Mouse (Mus musculus) cerebellum, adult 9-11 months (tissue): ENCODE results near the gene Tax1bp1.
A peak's percentile ranks its signal among the peaks of the same experiment; 100 is the strongest.
"Not testable (repeated sequence)": the region's sequence is repeated elsewhere in the genome, so short reads cannot be mapped to it uniquely, and the experiment has no call there.

Experiments
- DNase-seq: peaks from one replicate; pipeline ENCODE4 v3.0.0; 2022

Tax1bp1 gene

DNA sequence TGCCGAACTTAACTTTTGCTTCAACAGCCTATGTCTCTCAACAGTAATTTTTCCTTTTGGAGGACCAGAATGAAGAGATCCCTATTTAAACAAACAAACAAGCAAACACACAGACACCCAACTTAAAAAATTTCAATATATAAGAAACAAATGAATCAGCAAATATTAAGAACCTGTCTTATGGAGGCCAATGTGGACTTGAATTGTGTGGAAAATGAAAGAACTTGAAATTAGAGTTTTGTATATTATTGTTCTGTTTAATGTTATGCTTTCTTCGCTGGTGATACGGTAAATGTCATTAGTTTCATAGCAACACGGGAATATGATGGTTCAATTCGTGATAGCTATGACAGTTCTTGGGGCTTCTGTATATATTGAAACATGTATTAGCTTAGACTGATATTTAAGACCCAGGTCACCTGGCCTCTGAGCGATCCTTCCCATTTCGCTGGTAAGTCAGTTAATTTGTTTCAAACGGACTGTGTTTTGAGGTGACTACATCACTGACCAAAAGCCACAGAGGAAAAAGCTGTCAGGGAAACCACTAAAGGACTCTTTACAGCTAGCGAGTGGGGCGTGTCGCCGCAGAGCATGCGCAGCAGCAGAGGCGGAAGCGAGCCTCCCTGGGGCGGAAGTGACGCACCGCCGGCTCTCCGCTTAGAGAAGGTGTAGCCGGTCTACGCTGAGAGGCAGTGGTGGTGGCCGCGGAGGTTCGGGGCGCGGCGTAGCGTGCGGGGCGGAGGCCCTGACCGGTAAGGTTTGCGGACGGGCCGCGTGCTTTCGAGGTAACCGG is at the start of gene Tax1bp1:
TSS of gene Tax1bp1 (plus strand) at position 626 of the 793 bp plus-strand sequence.
- peak; percentile 93 for DNase-seq

DNA sequence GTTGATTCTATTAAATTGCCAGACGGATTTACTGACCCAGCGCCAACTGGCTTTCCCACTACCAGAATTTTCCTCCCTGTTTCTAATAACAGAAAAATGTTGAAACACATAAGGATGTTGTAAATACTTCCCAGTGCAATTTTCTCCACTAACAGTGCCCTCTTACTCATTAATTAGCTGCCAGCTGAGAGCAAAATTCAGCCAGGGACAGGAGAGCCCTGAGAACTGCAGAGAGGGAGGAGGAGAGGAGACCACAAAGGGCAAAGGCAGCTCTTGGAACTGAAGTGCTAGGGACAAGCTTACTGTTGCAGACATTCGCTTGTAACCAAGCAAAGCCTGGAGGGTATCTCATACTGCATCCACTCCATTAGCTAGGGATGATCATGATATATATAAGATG is 45.9 kb upstream of the Tax1bp1 start:
- DNase-seq, result no peak

- DNase-seq, result not testable (repeated sequence)
Measured at GRCm38 (mm10) chr6:52669878-52670277, 43.7 kb upstream of the Tax1bp1 start.

DNA sequence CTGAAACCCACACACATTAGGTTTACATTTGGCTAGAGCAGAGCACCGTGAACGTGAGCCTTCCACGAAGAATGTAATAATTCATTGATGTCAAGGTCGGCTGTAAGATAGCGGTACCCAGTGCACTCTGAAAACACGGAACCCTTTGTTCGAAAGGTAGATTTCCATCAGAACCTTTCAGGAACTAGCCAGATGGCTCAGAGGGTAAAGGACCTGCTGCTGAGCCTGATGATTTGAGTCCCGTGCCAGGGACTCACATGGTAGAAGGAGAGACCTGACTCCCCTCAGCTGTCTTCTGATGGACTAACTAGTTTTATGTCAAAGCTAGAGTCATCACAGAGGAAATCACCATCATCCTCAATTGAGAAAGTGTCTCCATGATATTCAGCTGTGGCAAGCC is 41.7 kb upstream of the Tax1bp1 start:
- no peak for DNase-seq

GRCm38 (mm10) chr6:52672539-52672938 is 41.0 kb upstream of the Tax1bp1 start:
- no peak for DNase-seq

GRCm38 (mm10) chr6:52673706-52674105 is 39.8 kb upstream of the Tax1bp1 start:
- no peak for DNase-seq

DNA sequence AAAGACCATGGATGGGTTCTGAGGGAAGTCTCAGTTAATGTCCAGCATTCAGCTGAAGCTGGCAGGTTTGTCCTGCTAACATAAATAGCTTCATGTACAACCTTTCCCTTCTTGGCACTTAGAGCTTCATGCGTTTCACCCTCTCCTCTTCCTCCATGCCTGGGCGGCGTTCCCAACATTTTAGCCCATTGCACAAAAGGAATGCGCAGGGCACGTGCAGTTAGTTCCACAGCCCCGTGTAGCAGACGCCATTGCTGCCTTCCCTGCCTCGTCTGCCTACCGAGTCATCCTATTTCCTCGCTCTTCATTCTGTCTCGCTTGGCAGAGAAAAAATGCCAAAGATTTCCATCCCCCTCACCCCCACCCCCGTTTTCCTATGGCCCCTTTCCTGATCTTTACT is 39.0 kb upstream of the Tax1bp1 start:
- DNase-seq, result no peak

- no peak for DNase-seq
Measured at GRCm38 (mm10) chr6:52675222-52675921, 38.2 kb upstream of the Tax1bp1 start.

DNA sequence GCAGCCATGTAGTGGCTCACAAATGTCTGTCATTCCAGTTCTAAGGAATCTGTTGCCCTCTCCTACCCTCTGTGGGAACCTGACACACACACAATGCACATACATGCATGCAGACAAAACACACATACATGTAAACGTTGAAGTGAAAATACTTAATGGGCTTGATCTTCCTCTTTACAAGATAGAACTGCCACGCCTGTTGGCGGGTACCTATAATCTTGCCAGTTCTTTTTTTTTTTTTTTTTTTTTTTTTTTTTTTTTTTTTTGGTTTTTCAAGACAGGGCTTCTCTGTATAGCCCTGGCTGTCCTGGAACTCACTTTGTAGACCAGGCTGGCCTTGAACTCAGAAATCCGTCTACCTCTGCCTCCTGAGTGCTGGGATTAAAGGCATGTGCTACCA is 36.0 kb upstream of the Tax1bp1 start:
- DNase-seq, result not testable (repeated sequence)

GRCm38 (mm10) chr6:52679565-52679964 is 34.0 kb upstream of the Tax1bp1 start:
- no peak for DNase-seq

DNA sequence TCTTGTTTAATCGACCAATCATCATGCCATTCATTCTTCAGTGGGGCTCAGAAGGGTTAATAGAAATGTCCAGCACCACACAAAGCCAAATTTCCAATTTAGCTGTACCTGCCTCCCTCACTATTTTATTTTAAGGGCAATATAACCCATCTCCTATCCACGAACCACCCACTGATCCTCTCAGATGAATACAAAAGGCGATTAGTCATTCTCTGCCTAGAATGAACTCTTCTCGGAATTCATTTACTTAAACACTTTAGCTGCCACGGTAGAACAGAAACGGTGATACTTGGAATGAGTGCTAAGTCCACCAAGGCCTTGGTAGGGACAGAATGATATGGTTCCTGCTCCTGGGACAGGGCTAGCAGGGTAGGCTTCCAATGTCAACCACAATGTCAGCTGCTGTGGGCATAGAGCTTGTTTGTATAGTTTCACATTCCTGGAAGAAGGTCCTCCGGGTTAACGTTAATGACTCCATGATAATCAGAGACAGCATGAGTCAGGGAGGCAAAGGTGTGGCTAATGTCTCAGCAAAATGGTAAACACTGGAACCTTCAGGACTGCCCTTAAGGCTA is 33.0 kb upstream of the Tax1bp1 start:
- no peak for DNase-seq

- DNase-seq, result no peak
Measured at GRCm38 (mm10) chr6:52681847-52682485, 31.6 kb upstream of the Tax1bp1 start.

GRCm38 (mm10) chr6:52682607-52683006 is 30.9 kb upstream of the Tax1bp1 start:
- no peak for DNase-seq

GRCm38 (mm10) chr6:52686901-52687500 is 26.5 kb upstream of the Tax1bp1 start:
- DNase-seq, result no peak

DNA sequence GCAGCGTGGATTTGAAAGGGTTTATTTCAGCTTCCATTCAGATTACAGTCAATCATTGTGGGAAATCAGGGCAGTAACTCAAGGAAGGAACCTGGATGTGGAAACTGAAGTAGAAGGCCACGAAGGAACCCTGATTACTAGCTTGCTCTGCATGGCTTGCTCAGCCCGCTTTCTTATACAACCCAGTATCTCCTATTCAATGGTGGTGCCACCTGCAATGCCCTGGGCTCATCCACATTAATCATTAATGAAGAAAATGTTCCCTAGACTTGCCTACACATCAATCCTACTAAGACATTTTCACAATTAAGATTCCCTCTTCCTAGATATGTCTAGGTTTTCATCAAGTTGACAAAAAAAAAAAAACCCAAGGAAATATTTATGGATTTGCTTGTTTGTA is 23.2 kb upstream of the Tax1bp1 start:
- DNase-seq, result no peak

GRCm38 (mm10) chr6:52691800-52692199 is 21.7 kb upstream of the Tax1bp1 start:
- DNase-seq, result no peak

DNA sequence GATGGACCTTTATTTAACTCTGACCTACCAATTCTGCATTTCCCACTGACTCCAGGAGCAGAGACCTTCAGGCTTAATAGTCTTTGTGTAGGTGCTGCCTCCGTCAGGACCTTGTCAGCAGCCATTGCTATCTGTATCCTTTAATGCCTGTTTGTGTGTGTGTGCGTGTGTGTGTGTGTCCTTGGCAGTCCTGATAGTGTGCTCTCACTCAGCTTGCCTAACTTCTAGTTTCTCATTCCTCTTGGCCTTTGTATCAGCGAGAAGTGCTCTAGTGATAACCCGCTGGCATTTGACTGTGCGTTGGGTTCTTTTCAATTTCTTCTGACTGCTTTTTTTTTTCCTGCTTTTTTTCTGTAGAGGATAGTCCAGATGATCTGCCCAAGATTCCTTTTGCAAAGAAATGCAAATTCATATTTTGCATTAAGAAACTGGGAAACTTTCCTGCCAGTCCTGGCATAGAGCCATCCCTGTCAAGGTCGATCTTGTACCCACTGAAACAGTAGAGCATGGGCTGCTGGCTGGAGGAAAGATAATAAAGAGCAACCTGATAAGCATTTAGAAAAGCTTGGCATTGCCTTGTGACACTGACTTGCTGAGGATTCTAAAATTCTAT is 21.0 kb upstream of the Tax1bp1 start:
- no peak for DNase-seq

- DNase-seq, result no peak
Measured at GRCm38 (mm10) chr6:52697964-52698535, 15.5 kb upstream of the Tax1bp1 start.

DNA sequence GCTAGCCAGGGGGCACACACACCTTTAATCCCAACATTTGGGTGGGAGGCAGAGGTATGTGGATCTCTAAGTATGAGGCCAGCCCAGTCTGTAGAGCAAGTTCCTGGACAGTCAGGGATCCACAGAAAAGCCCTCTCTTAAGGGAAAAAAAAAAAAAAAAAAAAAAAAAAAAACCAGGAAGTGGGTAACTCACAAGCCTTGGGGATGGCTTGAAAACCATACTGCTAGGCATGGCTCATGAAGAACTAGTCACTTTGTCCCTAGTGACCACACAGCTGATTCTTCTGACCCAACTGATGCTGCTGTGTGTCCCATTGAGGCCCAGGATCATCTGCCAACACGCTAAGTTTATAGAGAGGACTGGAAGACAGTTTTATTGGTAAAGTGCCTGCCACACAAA is 14.5 kb upstream of the Tax1bp1 start:
- no peak for DNase-seq

DNA sequence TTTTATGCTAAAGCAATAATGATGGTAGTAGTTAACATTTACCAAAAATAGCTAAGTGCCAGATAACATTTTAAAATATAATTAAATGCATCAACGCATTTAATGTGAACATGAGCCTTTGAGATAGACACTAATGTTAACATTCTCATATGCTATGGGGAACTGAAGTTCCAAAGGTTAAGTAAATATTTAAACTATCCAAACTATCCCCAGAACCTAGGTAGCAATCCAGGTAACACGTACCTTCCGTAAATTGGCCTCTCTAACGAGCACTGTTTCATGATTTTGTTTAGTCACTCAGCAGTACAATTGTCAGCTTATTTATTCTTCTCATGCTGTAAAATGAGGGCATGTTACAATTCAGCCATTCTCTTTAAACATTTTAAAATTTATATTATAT is 13.6 kb upstream of the Tax1bp1 start:
- no peak for DNase-seq

GRCm38 (mm10) chr6:52703263-52703662 is 10.3 kb upstream of the Tax1bp1 start:
- no peak for DNase-seq

DNA sequence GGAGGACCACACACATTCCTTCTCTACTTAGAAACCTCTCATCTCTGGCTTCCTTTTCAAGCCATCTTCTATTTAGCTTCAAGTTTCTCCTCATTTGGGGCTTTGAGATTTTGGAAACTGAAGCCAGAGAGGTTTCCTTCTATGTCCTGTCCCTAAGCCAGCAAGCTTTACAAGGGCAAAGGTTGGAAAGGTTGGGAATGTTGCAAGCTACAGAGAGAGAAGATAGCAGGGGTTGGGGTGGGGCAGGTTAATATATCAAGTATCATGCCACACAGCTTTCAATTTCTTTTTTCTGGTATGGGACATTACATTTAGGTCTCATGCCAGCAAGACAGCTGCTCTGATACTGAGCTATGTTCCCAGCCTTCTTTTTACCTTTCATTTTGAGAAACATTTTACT is 8.2 kb upstream of the Tax1bp1 start:
- no peak for DNase-seq
